Mouse (Mus musculus) stomach, embryonic 15.5 days (tissue): ENCODE results near the gene Zfp524. TPM values are rescaled to one million over a fixed set of nuclear protein-coding genes. Genes with fewer than 3 reads are reported as not detected.

Experiments
- ATAC-seq: fragments of 200-750 bp; cut with Nextera tagmentation; 2 replicates; pipeline ENCODE4 v1.8.0; 2017; ENCODE audit warnings: low read depth, moderate number of reproducible peaks, moderate TSS enrichment; ENCODE audit not compliant: insufficient read depth, low FRiP score
- H3K27ac ChIP-seq: fragments of 300-500 bp; sonication (generic); 2 replicates; pipeline ENCODE4 v1.5.1; 2015; ENCODE audit warnings: mild to moderate bottlenecking, inconsistent platforms
- H3K27me3 ChIP-seq: fragments of 300-500 bp; sonication (generic); replicated peaks from 2 replicates; pipeline ENCODE4 v1.6.1; 2015; ENCODE audit warnings: inconsistent platforms
- H3K36me3 ChIP-seq: fragments of 300-500 bp; sonication (generic); 2 replicates; pipeline ENCODE4 v1.6.1; 2015; ENCODE audit warnings: inconsistent platforms
- H3K4me1 ChIP-seq: fragments of 300-500 bp; sonication (generic); 2 replicates; pipeline ENCODE4 v1.6.1; 2015; ENCODE audit warnings: inconsistent platforms
- H3K4me2 ChIP-seq: fragments of 300-500 bp; sonication (generic); 2 replicates; pipeline ENCODE4 v1.6.1; 2015; ENCODE audit warnings: mild to moderate bottlenecking, inconsistent platforms
- H3K4me3 ChIP-seq: fragments of 300-500 bp; sonication (generic); replicated peaks from 2 replicates; pipeline ENCODE4 v1.5.1; 2015; ENCODE audit warnings: inconsistent platforms
- H3K9ac ChIP-seq: fragments of 300-500 bp; sonication (generic); 2 replicates; pipeline ENCODE4 v1.6.1; 2015; ENCODE audit warnings: inconsistent platforms
- H3K9me3 ChIP-seq: fragments of 300-500 bp; sonication (generic); 2 replicates; pipeline ENCODE4 v1.6.1; 2016; ENCODE audit warnings: inconsistent platforms
- WGBS: fragments of 180-500 bp; shearing (Covaris S2); methylation state at CpG from one replicate; pipeline ENCODE4 v1.1.7; 2015; 5-methylcytosine and 5-hydroxymethylcytosine counted together
- polyA plus RNA-seq: library from polyadenylated mRNA; unstranded; fragments of >200 nt; fragmentation: Nextera tagmentation; extraction: Ambion mirVana; gene quantifications from 2 replicates; pipeline ENCODE4 v1.2.1, GENCODE M21; 2015

Zfp524 gene
- polyA plus RNA-seq, result 16.0 and 16.4 TPM in 2 replicates

DNA sequence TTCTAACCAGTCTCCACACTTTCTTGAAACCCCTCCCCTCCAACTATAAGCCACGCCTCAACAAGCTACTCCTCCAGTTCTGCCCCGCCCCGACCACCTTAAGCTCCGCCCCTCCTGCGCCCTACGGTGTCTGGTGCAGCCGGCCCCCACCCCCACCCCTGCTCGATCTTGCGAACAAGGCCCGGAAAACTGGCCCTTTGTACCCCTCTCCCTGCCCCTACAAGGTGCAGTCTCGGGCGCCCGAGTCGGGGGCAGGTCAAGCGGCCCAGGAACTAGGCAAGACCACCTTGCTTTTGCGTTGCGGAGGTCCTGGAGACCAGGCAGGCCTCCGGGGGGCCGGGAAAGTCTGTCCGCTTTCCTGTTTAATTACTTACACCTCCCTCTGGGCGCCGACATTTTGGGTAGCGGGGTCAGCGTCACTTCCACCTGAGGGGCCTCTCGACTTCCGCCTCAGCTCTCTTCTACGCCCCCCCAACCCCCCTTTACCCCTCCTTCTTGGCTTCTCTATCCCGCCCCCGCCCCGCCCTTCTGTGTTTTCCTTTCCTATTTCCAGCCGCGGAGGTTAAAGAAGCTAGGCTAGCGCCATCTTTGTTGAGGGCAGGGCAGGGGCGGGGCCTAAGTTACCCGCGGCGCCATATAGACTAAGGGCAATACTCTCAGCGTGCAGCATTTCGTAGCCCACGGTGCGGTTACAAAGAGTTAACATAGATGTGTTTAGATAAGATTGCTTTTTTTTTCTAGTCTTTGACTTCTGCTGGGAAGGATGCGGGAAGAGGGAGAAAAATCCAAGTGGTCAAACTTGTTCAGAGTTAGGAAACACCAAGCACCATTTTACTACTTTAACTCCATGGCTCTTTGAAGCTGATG lies at the start of gene Zfp524, which contains the start of gene Fiz1:
Gene Zfp524 (plus strand): TSS at position 165 of the 867 bp plus-strand sequence.
Gene Fiz1 (minus strand): TSS at position 447 of the 867 bp plus-strand sequence.
- H3K4me3 ChIP-seq, result peak within 1 kb of the TSS; percentile 77
- peak within 1 kb of the TSS; percentile 87 for H3K9ac ChIP-seq
- H3K4me1 ChIP-seq, result 0 out of 2 replicates have a peak, but pooled peaks cover 5% of the 10 kb centered on the region
- H3K27me3 ChIP-seq, result no peaks in the 10 kb centered on the region
- ATAC-seq, result peak; percentile 79
- peak within 1 kb of the TSS; percentile 56 for H3K4me2 ChIP-seq
- peak within 1 kb of the TSS; percentile 99 for H3K27ac ChIP-seq
- H3K9me3 ChIP-seq, result no peaks in the 10 kb centered on the region
- under 1% methylated on average over 42 of the region's 42 CpGs for WGBS
- H3K36me3 ChIP-seq, result peaks cover 38% of the 10 kb centered on the region

DNA sequence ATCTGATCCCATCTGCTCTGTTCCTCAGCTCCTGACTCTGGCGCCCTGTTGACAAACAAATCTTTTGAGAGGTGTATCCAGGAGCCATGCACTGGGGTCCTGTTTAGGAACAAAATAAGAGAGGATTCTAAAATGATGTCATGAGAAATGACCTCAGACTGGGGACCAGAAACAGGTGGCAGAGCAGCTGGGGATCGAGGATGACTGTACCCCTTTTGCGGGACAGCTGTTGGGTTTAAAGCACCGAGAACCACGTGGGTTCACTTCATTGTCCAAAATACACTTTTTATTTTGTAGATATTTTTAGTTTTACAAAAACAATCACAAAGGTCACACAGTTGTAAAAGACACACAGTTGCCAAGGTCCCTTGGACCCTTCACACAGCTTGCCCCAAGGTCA lies 49.2 kb upstream of the Zfp524 start:
- no peak overlapping the region for H3K4me3 ChIP-seq
- no peaks in the 10 kb centered on the region for H3K4me1 ChIP-seq
- 82% methylated on average over 5 of the region's 5 CpGs for WGBS
- H3K9ac ChIP-seq, result no peak overlapping the region
- no peaks in the 10 kb centered on the region for H3K9me3 ChIP-seq
- no peak overlapping the region for H3K4me2 ChIP-seq
- H3K27me3 ChIP-seq, result no peaks in the 10 kb centered on the region
- no peak for ATAC-seq
- H3K36me3 ChIP-seq, result no peaks in the 10 kb centered on the region
- no peak overlapping the region for H3K27ac ChIP-seq

DNA sequence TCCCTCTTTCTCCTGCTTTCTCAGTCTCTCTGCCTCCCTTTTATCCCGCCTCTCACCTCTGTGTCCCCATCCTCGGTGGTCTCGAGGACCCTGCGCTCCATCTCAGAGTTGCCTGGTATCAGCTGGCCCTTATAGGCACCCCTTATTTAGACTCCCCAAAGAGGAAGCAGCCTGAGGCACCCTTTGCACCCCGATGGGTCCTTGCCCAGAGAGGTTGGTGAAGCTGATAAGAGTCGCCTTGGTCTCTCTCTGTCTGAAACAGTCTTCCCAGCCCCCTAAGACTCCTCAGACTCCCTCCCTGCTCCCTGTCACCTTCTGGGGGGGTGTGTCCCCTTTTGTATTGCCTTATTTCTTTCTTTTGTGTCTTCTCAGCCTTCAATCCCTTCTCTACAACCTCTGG lies 43.1 kb upstream of the Zfp524 start, which contains the start of gene Sbk3:
Gene Sbk3 (minus strand): TSS at position 101 of the 400 bp plus-strand sequence.
- no peak within 1 kb of the TSS for H3K4me2 ChIP-seq
- ATAC-seq, result no peak
- no peaks in the 10 kb centered on the region for H3K4me1 ChIP-seq
- H3K27ac ChIP-seq, result no peak within 1 kb of the TSS
- no peaks in the 10 kb centered on the region for H3K36me3 ChIP-seq
- WGBS, result 36% methylated on average over 6 of the region's 6 CpGs
- H3K27me3 ChIP-seq, result no peaks in the 10 kb centered on the region
- H3K9ac ChIP-seq, result no peak within 1 kb of the TSS
- H3K9me3 ChIP-seq, result no peaks in the 10 kb centered on the region
- no peak within 1 kb of the TSS for H3K4me3 ChIP-seq

DNA sequence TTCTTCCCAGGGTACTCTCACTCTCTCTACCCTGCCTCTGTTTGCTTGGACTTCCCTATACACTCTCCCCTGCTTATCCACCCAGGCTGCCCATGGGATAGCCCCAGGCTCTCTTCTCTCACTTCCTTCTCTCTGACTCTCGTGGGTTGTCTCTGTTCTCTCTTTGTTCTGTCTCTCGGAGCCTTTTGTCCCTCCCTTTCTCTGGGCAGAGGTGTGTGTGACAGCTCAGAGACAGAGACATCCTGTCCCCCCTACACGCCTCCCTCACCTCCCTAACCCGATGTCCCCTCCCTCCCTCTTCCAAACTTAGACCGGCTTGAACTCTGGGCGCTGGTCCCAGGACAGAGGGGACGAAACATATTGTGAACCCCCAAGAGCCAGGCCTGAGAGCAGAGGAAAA lies 42.5 kb upstream of the Zfp524 start:
- 25% methylated on average over 7 of the region's 7 CpGs for WGBS
- no peaks in the 10 kb centered on the region for H3K27me3 ChIP-seq
- no peak for ATAC-seq
- H3K4me3 ChIP-seq, result no peak overlapping the region
- no peaks in the 10 kb centered on the region for H3K9me3 ChIP-seq
- no peaks in the 10 kb centered on the region for H3K36me3 ChIP-seq
- H3K4me1 ChIP-seq, result no peaks in the 10 kb centered on the region
- H3K9ac ChIP-seq, result no peak overlapping the region
- no peak overlapping the region for H3K4me2 ChIP-seq
- no peak overlapping the region for H3K27ac ChIP-seq

DNA sequence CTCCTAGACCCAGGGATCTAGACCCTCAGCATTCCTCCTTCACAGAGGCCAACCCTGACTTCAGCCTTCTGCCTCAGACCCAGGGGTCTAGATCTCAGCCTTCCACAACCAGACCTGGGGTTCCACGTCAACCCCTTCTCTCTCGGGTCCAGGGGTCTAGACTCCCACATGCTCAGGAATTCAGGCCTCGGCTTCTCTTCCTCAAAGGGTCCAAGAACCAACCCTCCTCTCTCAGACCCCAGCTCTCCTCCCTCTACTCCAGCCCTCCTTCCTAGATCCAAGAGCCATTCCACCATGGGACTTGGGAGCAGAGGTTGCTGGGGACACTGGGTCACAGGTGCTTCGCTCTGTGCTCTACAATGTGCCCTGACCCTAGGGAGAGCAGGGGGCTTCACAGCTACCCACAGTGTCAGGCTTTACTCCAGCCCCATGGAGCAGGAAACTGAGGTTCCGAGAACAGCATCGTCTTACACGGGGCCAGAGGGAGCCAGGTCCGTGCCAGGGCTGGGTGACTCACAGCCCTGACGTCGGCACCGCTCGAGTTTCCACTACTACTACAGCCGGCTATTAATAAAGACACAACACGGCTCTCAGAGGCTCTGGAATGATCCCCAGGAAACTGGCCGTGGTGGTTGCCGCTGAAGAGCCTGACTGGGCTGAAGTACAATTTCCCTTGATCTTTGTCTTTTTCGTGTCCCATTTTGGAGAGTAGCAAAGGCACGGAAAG lies 41.7 kb upstream of the Zfp524 start:
- WGBS, result 58% methylated on average over 18 of the region's 18 CpGs
- Histone ChIP-seq H3K9me3 (no peaks in the 10 kb centered on the region), H3K4me1 (no peaks in the 10 kb centered on the region), H3K4me3 (no peak overlapping the region), H3K27ac (no peak overlapping the region), H3K27me3 (no peaks in the 10 kb centered on the region), H3K9ac (no peak overlapping the region), H3K36me3 (no peaks in the 10 kb centered on the region), H3K4me2 (no peak overlapping the region)
- no peak for ATAC-seq

DNA sequence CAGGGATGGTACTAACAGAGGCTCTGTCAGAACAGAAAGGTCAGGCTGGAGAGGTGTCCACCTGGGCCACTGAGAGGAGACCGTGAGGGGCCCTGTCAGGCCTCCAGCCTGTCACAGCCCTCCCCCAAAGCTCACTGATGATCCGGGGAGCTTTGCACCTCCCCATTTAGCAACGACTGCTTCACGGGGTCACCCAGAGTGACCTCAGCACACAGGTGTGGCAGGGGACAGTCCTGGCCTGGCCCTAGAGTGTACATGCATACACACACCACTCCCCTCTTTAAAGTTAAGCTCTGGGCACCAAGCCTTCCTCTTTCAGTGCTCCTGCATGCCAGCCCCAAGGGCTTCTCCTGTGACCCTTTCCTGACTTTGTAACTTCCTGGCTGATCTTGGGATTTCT lies 38.8 kb upstream of the Zfp524 start:
- Histone ChIP-seq H3K27me3 (no peaks in the 10 kb centered on the region), H3K27ac (no peak overlapping the region), H3K9me3 (no peaks in the 10 kb centered on the region), H3K4me3 (no peak overlapping the region), H3K4me2 (no peak overlapping the region), H3K9ac (no peak overlapping the region), H3K4me1 (no peaks in the 10 kb centered on the region), H3K36me3 (no peaks in the 10 kb centered on the region)
- no peak for ATAC-seq
- 34% methylated on average over 4 of the region's 4 CpGs for WGBS

DNA sequence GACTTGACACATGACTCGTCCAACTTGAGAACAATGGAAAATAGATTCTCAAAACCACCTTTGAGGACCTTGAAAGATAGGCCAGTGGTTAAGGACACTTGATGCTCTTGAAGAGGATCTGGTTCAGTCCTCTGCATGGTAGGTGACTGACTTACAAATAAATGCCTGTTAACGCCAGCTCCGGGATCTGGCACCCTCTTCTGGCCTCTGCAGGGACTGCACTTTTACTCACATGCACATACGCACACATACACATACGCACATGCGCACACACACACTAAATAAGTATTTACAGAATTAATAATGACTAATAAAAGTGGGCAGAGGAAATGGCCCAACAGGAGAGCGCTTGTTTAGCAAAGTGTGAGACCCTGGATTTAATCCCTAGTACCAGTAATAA lies 37.4 kb upstream of the Zfp524 start:
- Histone ChIP-seq H3K27ac (no peak overlapping the region), H3K9ac (no peak overlapping the region), H3K36me3 (no peaks in the 10 kb centered on the region), H3K4me2 (no peak overlapping the region), H3K4me3 (no peak overlapping the region), H3K27me3 (no peaks in the 10 kb centered on the region), H3K4me1 (no peaks in the 10 kb centered on the region), H3K9me3 (no peaks in the 10 kb centered on the region)
- WGBS, result 93% methylated on average over 7 of the region's 7 CpGs
- no peak for ATAC-seq

DNA sequence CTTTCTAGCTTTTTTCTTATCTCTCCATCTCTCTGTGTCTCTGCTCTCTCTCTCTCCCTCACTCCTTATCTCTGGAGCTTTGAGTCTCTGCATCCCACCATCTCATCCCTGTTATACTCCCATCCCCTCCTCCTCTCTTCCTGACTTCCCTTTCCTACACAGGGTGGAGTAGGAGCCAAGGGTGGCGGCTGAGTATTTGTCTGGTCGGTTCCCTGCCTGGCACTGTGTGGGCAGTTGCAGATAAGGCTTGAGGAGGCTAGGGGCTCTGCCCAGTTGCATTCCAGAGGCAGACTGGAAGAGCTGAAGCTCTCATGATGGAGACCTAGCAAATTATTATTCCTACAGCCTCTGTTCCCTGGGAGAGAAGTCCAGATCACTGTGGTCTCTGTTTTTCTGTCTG lies 26.0 kb upstream of the Zfp524 start:
- 0 out of 2 replicates have a peak, but pooled peaks cover 1% of the 10 kb centered on the region for H3K4me1 ChIP-seq
- H3K36me3 ChIP-seq, result peaks cover 11% of the 10 kb centered on the region
- no peak for ATAC-seq
- H3K9ac ChIP-seq, result no peak overlapping the region
- H3K9me3 ChIP-seq, result no peaks in the 10 kb centered on the region
- H3K27ac ChIP-seq, result no peak overlapping the region
- 45% methylated on average over 2 of the region's 2 CpGs for WGBS
- H3K4me3 ChIP-seq, result no peak overlapping the region
- H3K4me2 ChIP-seq, result no peak overlapping the region
- no peaks in the 10 kb centered on the region for H3K27me3 ChIP-seq

DNA sequence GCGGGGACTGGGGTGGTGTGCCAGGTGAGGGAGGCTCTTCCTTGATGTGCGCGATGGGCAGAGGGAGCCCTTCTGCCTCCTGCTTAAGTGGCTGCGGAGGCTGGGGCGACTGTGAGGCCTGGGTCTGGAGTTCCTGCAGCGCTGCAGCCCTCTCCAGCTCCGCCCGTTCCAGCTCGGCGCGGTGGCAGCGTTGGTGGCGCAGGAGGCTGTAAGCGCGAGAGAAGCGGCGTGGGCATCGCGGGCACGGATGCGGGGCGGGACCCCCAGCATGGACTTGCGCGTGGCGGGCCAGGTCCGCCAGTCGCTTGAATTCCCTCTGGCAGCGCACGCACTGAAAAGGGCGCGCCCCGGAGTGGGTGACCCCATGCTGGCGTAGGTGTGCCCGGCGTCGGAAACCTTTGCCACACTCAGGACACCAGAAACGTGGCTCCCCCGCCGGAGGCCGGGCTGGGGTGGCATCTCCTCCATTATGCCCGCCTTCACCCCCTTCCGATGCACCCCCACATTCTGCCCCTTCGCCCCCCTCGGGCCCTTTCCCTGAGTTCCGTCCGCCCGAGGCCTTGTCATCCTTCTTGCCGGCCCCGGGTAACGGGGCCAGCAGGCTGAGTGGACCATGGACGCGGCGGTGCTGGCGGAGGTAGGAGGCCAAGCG lies 20.7 kb upstream of the Zfp524 start:
- no peak overlapping the region for H3K9ac ChIP-seq
- H3K4me2 ChIP-seq, result no peak overlapping the region
- no peak for ATAC-seq
- H3K4me3 ChIP-seq, result no peak overlapping the region
- H3K9me3 ChIP-seq, result no peaks in the 10 kb centered on the region
- H3K36me3 ChIP-seq, result peaks cover 20% of the 10 kb centered on the region
- H3K4me1 ChIP-seq, result peaks cover 19% of the 10 kb centered on the region
- H3K27ac ChIP-seq, result no peak overlapping the region
- 55% methylated on average over 55 of the region's 55 CpGs for WGBS
- no peaks in the 10 kb centered on the region for H3K27me3 ChIP-seq

DNA sequence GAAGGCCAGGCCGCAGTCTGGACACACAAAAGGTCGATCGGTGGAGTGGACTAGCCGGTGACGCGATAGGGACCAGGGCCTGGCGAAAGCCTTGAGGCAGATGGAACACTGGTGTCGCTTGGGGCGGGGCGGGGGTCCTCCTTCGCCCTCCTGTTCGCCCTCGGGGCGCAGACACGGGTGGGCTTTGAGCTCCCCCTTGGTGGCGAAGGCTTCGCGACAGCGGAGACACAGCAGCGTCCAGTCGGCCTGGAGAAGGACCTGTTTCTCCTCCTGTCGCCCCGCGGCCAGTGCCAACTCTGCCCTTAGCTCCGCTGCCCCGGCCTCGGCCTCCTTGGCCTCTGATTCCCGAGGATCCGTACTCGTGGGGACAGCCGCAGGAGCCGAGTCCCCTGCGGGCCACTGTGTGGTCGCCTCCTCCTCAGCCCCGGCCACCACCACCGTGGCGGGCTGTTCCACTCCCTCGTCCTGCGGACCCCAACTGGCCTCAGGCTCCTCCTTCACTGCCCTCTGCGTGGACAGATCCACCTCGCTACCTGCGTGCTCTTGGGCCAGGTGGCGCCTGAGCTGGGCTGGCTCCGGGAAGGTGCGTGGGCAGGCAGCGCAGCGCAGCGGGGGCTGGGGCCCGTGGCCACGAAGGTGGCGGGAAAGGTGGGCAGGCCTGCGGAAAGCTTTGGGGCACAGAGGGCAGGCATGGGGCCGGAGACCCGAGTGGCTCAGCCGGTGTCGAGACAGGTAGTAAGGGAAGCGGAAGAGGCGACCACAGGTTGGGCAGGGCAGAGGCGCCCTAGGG lies 20.0 kb upstream of the Zfp524 start:
- no peak overlapping the region for H3K27ac ChIP-seq
- peak overlapping the region; percentile 69 for H3K4me2 ChIP-seq
- 59% methylated on average over 59 of the region's 59 CpGs for WGBS
- peaks cover 20% of the 10 kb centered on the region for H3K36me3 ChIP-seq
- H3K4me3 ChIP-seq, result peak overlapping the region; percentile 72; the same call in 1 of the 2 replicates
- no peak overlapping the region for H3K9ac ChIP-seq
- no peaks in the 10 kb centered on the region for H3K9me3 ChIP-seq
- H3K27me3 ChIP-seq, result no peaks in the 10 kb centered on the region
- ATAC-seq, result no peak
- H3K4me1 ChIP-seq, result peaks cover 19% of the 10 kb centered on the region
